Mouse (Mus musculus) midbrain, embryonic 15.5 days (tissue): ENCODE data around the gene Tle6. TPM values are rescaled to one million over a fixed set of nuclear protein-coding genes. Genes with fewer than 3 reads are reported as not detected.

Source experiments
- ATAC-seq: fragments of 200-750 bp; cut with Nextera tagmentation; replicated peaks from 2 replicates; pipeline ENCODE4 v1.8.0; 2017; ENCODE audit warnings: moderate TSS enrichment
- H3K27ac ChIP-seq: fragments of 300-500 bp; sonication (generic); 2 replicates; pipeline ENCODE4 v1.5.1; 2015; ENCODE audit warnings: mild to moderate bottlenecking, inconsistent platforms
- H3K27me3 ChIP-seq: fragments of 300-500 bp; sonication (generic); replicated peaks from 2 replicates; pipeline ENCODE4 v1.6.1; 2015; ENCODE audit warnings: inconsistent platforms
- H3K36me3 ChIP-seq: fragments of 300-500 bp; sonication (generic); replicated peaks from 2 replicates; pipeline ENCODE4 v1.6.1; 2015; ENCODE audit warnings: inconsistent platforms
- H3K4me1 ChIP-seq: fragments of 300-500 bp; sonication (generic); 2 replicates; pipeline ENCODE4 v1.6.1; 2015; ENCODE audit warnings: inconsistent platforms
- H3K4me2 ChIP-seq: fragments of 300-500 bp; sonication (generic); 2 replicates; pipeline ENCODE4 v1.6.1; 2015; ENCODE audit warnings: inconsistent platforms, mild to moderate bottlenecking, moderate library complexity
- H3K4me3 ChIP-seq: fragments of 300-500 bp; sonication (generic); 2 replicates; pipeline ENCODE4 v1.5.1; 2015; ENCODE audit warnings: mild to moderate bottlenecking, inconsistent platforms
- H3K9ac ChIP-seq: fragments of 300-500 bp; sonication (generic); 2 replicates; pipeline ENCODE4 v1.6.1; 2015; ENCODE audit warnings: mild to moderate bottlenecking, inconsistent platforms
- H3K9me3 ChIP-seq: fragments of 300-500 bp; sonication (generic); 2 replicates; pipeline ENCODE4 v1.6.1; 2016; ENCODE audit warnings: inconsistent platforms
- whole genome bisulfite sequencing: fragments of 180-500 bp; shearing (Covaris S2); methylation state at CpG from one replicate; pipeline ENCODE4 v1.1.7; 2015; ENCODE audit warnings: mixed read lengths; 5-methylcytosine and 5-hydroxymethylcytosine counted together
- polyA plus RNA-seq: library from polyadenylated mRNA; unstranded; fragments of >200 nt; fragmentation: Nextera tagmentation; extraction: Ambion mirVana; gene quantifications from 2 replicates; pipeline ENCODE4 v1.2.1, GENCODE M21; 2015

Tle6 gene
- polyA plus RNA-seq, 1 experiment from 2014 or later, result 6.7 TPM

DNA sequence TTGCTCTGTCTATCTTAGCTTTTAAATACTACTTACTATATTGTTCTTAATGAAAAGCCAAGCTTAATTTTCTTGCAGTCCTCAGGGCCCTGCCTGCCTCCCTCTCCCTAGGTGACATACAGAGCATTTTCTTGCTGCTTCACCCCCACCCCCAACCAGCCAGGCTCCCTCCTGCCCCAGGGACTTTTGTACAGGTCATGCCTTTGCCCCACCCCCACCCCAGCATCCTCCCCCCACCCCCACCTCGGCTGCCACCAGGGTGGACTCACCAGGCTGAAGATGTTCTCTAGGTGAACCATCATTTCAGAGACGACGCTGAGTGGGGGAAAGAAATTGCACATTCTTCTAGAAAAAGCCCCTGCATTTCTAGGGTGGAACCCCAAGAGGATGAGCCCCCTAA lies 2.5 kb downstream of the Tle6 start:
- no peak overlapping the region for H3K27ac ChIP-seq
- no peak overlapping the region for H3K9ac ChIP-seq
- H3K4me1 ChIP-seq, result peaks cover 60% of the 10 kb centered on the region
- WGBS, result 46% methylated on average over 3 of the region's 3 CpGs
- H3K9me3 ChIP-seq, result no peaks in the 10 kb centered on the region
- H3K27me3 ChIP-seq, result peaks cover 42% of the 10 kb centered on the region
- ATAC-seq, result no peak
- no peak overlapping the region for H3K4me2 ChIP-seq
- H3K4me3 ChIP-seq, result no peak overlapping the region
- no peaks in the 10 kb centered on the region for H3K36me3 ChIP-seq

DNA sequence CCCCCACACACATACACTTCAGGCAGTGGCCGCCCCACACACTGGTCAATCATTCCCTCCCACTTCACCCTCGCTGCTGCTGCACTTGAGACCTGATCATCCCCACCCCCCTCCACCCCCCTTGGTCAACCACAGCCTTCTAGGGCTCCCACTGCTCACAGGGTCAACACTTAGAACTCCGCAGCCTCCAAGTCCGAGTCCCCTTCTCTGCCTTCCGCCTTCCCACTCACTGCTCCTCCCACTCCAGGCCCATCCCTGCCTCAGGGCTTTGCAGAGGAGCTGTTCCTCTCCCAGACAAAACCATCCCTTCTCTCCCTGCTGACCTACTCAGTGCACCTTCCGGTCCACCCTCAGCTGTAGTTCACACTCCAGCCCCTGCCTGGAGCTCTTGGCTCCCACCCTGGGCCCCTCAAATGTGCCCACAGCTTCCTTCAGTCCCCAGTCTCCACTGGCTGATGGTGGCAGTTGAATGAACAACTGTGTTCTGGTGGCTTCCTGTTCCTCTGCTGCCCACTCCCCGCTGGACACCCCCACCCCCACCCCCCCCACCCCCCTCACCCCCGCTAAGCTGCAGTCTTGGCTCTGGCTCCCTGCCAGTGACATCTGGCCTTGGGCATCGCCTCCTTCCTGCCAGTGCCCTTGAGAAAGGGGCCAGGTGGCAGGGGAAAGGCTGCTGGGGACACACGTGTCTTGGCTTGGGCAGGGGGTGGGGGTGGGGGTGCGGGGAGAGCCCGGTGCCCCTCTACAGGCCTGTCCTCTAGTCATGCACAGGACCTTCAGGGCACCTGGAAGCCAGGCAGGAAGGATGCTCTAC lies 3.5 kb downstream of the Tle6 start:
- ATAC-seq, result no peak; the same call in 1 of the 2 replicates
- Histone ChIP-seq H3K27ac (peak overlapping the region; percentile 71), H3K27me3 (peaks cover 51% of the 10 kb centered on the region), H3K4me1 (peaks cover 54% of the 10 kb centered on the region), H3K4me3 (no peak overlapping the region), H3K4me2 (peak overlapping the region; percentile 39), H3K9ac (no peak overlapping the region), H3K36me3 (no peaks in the 10 kb centered on the region), H3K9me3 (no peaks in the 10 kb centered on the region)
- 6% methylated on average over 12 of the region's 12 CpGs for WGBS

DNA sequence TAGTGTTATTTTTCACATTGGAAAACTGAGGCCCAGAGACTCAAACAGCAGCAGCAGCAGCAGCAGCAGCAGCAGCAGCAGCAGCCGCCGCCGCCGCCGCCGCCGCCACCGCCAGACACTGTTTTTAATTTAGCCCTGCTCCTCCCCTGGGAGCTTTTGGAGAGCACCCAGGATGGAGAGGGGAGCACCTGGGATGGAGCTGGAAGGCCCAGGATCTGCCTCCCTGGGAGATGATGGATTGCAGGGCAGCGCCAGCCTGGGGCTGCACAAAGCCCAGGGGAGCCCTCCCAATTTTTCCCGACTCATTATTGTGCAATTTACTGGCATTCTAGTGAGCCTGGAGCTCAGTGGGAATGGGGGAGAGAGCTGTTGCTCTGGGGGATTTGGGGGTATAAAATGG lies 4.3 kb downstream of the Tle6 start:
- Histone ChIP-seq H3K27me3 (peaks cover 51% of the 10 kb centered on the region), H3K9me3 (no peaks in the 10 kb centered on the region), H3K9ac (no peak overlapping the region), H3K4me3 (no peak overlapping the region), H3K4me2 (peak overlapping the region; percentile 39), H3K27ac (peak overlapping the region; percentile 71; the same call in 1 of the 2 replicates), H3K36me3 (no peaks in the 10 kb centered on the region), H3K4me1 (peaks cover 51% of the 10 kb centered on the region)
- no peak for ATAC-seq
- WGBS, result 2% methylated on average over 10 of the region's 10 CpGs

DNA sequence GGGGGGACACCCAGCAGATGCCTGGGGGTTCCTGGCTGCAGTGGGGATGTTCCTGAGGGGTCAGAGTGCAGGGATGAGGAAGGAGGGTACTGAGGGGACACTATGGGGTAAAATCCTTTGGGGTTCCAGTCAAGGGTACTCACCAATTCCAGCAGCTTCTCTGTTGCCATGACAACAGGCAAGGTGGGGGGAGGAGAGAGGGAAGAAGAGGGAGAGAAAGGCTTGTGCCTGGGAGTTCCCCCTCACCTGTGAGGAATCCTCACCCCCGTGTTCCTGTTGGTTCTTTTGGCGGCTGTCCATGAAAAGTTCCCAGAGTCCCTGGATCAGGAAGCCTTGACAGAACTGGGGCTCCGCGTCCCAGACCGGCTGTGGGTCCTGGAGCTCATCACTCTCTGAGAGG lies 5.3 kb downstream of the Tle6 start:
- WGBS, result 39% methylated on average over 5 of the region's 5 CpGs
- no peak overlapping the region for H3K4me2 ChIP-seq
- no peaks in the 10 kb centered on the region for H3K36me3 ChIP-seq
- no peak overlapping the region for H3K27ac ChIP-seq
- H3K27me3 ChIP-seq, result peaks cover 51% of the 10 kb centered on the region
- ATAC-seq, result no peak
- no peak overlapping the region for H3K9ac ChIP-seq
- H3K4me3 ChIP-seq, result no peak overlapping the region
- H3K9me3 ChIP-seq, result no peaks in the 10 kb centered on the region
- peaks cover 41% of the 10 kb centered on the region for H3K4me1 ChIP-seq

DNA sequence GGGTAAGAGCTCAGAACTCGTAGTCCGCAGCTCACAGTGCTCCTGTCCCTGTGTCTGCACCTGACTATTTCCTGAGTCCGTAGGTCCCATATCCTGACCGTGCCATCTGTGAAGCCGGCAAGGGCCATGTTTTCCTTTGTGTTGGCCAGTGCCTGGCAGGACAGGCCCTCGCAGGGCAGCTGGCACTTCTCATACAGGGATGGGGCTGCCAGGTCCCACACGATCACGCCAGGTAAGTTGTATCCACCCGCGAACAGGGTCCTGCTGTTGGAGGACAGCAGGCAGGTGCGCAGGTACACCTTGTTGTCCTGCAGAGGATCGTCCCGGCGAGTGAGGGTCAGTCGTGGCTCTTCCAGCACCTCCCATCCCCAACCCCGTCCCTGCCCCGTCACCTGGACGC lies 6.9 kb downstream of the Tle6 start:
- H3K9me3 ChIP-seq, result no peaks in the 10 kb centered on the region
- H3K36me3 ChIP-seq, result no peaks in the 10 kb centered on the region
- no peak overlapping the region for H3K9ac ChIP-seq
- H3K27me3 ChIP-seq, result peaks cover 36% of the 10 kb centered on the region
- ATAC-seq, result no peak
- no peak overlapping the region for H3K4me3 ChIP-seq
- WGBS, result 79% methylated on average over 18 of the region's 18 CpGs
- H3K27ac ChIP-seq, result no peak overlapping the region
- no peak overlapping the region for H3K4me2 ChIP-seq
- H3K4me1 ChIP-seq, result peaks cover 35% of the 10 kb centered on the region

DNA sequence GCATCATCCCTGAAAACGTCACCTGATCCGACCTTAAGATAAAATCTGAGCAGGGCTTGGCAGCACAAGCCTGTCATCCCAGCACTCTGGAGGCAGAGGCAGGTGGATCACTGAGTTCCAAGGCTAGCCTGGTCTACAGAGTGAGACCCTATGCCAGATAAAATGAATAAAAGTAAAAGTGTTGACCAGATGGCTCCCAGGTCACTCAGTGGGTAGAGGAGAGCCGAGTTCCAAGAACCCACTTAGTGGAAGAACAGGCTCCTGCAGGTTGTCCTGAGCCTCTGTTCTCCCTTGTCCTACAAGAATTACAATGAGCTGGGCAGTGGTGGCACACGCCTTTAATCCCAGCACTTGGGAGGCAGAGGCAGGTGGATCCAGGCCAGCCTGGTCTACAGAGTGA lies 7.7 kb downstream of the Tle6 start:
- Histone ChIP-seq H3K4me2 (no peak overlapping the region), H3K27ac (no peak overlapping the region), H3K27me3 (peaks cover 33% of the 10 kb centered on the region), H3K9ac (no peak overlapping the region), H3K4me1 (peaks cover 34% of the 10 kb centered on the region), H3K4me3 (no peak overlapping the region), H3K9me3 (no peaks in the 10 kb centered on the region), H3K36me3 (no peaks in the 10 kb centered on the region)
- no peak for ATAC-seq
- WGBS, result 66% methylated on average over 4 of the region's 4 CpGs

DNA sequence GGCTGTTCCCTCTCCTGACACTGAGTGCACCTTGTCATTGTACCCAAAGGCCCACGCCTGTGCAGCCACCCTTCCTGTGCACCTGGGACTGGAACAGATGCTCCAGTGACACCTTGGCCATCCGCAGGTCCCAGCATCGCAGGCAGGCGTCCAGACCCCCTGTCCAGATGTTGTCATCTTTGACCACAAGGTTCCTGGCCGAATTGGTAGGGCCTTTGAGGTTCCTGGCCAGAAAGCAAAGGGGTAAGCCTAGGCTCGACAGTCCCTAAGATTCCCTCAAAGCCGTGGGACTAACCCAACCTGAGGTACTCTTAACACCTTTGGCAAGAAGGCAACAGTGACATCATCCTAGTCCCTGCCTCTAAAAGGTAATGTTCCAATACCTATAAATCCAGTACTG lies 8.2 kb downstream of the Tle6 start:
- Histone ChIP-seq H3K9me3 (no peaks in the 10 kb centered on the region), H3K27ac (no peak overlapping the region), H3K4me2 (no peak overlapping the region), H3K4me3 (no peak overlapping the region), H3K4me1 (peaks cover 28% of the 10 kb centered on the region), H3K9ac (no peak overlapping the region), H3K27me3 (peaks cover 36% of the 10 kb centered on the region), H3K36me3 (no peaks in the 10 kb centered on the region)
- 85% methylated on average over 7 of the region's 7 CpGs for WGBS
- no peak for ATAC-seq

DNA sequence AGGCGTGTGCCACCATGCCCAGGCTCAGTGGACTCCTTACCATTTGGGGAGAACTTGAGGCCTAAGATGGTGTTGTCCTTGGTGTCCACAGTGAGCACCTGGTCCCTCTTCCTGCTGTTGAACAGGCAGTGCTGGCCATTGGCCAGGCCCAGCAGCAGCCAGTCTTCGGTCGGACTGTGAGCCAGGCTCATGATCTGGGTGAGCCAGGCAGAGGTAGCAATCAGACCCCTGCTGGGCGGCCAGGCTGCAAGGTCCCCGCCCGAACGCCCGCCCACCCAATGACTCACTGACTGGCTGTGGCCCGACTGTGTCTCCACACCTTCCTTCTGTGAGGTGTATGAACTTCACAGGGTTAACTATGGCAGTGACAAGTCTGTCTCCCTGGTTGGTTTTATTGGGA lies 9.0 kb downstream of the Tle6 start:
- ATAC-seq, result no peak
- Histone ChIP-seq H3K27ac (no peak overlapping the region), H3K9ac (no peak overlapping the region), H3K27me3 (peaks cover 38% of the 10 kb centered on the region), H3K4me1 (peaks cover 20% of the 10 kb centered on the region), H3K36me3 (no peaks in the 10 kb centered on the region), H3K4me2 (no peak overlapping the region), H3K9me3 (no peaks in the 10 kb centered on the region), H3K4me3 (no peak overlapping the region)
- 76% methylated on average over 9 of the region's 9 CpGs for WGBS

DNA sequence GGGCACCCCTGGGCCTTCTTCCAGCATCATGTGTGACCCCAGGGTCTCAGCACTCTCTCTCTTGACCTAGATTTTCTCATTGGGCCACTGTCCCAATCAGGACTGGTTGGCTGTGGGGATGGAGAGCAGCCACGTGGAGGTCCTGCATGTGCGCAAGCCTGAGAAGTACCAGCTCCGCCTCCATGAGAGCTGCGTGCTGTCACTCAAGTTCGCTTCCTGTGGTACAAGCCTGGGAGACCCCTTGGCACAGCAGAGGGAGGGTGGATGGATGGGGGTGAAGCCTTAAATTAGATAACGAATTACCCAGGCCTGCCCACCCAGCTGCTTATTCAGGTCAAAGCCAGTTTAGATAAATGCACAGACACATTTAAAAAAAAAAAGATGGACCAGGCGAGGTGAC lies 12.1 kb downstream of the Tle6 start:
- Histone ChIP-seq H3K9ac (no peak overlapping the region), H3K9me3 (no peaks in the 10 kb centered on the region; the same call in 1 of the 2 replicates), H3K4me2 (no peak overlapping the region), H3K27ac (no peak overlapping the region), H3K36me3 (0 out of 2 replicates have a peak, but pooled peaks cover 3% of the 10 kb centered on the region), H3K4me1 (no peaks in the 10 kb centered on the region), H3K27me3 (peaks cover 22% of the 10 kb centered on the region), H3K4me3 (no peak overlapping the region)
- ATAC-seq, result no peak
- 77% methylated on average over 7 of the region's 7 CpGs for WGBS

DNA sequence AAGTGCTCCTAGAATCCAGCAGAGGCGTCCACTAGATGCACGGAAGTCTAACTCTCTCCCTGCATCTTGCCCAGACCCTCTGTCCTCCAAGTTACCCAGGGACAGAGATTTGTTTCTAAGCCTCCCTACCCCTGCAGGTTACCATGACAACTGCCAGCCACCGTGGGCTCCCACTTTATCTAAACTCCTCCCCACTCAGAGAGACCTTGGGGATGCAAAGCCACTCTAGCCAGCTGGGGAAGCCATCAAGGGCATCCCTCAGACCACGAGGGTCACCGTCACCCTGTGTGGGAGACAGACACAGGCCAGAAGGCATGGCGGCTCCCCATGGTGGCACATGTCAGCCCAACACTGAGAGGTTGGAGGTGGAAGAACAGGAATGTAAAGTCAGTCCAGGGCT lies 17.5 kb downstream of the Tle6 start:
- Histone ChIP-seq H3K9ac (no peak overlapping the region), H3K27me3 (peaks cover 51% of the 10 kb centered on the region), H3K4me3 (no peak overlapping the region), H3K36me3 (0 out of 2 replicates have a peak, but pooled peaks cover 3% of the 10 kb centered on the region), H3K4me1 (0 out of 2 replicates have a peak, but pooled peaks cover 5% of the 10 kb centered on the region), H3K4me2 (no peak overlapping the region), H3K27ac (no peak overlapping the region), H3K9me3 (no peaks in the 10 kb centered on the region; the same call in 1 of the 2 replicates)
- WGBS, result 37% methylated on average over 6 of the region's 6 CpGs
- ATAC-seq, result no peak

DNA sequence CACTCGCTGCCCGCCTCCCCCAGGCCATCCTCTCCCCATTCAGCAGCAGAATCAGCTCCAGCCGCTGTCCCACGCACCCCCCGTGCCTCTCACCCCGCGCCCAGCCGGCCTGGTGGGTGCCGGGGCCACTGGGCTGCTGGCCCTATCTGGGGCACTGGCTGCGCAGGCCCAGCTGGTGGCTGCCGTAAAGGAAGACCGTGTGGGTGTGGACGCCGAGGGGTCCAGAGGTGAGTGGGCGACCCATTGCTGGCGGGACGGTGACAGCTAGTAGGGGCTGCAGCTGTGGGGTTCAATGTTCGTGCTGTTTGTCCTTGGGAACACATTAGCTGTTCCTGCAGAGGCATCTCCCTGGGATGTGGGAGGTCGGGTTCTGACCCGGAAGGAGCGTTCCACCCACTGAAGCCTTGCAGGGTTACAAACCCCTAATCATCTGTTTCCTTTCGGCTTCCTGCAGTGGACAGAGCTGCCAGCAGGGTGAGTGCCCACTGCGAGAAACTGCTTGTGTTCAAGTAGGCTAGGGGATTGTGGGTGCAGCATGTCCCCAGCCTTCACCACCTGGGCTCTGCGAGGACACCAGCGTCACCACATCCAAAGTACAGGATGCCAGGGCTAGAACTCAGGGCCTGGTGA lies 20.3 kb downstream of the Tle6 start:
- Histone ChIP-seq H3K9ac (no peak overlapping the region), H3K4me1 (peaks cover 13% of the 10 kb centered on the region), H3K9me3 (no peaks in the 10 kb centered on the region; the same call in 1 of the 2 replicates), H3K36me3 (0 out of 2 replicates have a peak, but pooled peaks cover 3% of the 10 kb centered on the region), H3K27ac (no peak overlapping the region), H3K27me3 (peaks cover 70% of the 10 kb centered on the region), H3K4me3 (no peak overlapping the region), H3K4me2 (no peak overlapping the region)
- 67% methylated on average over 25 of the region's 25 CpGs for WGBS
- ATAC-seq, result no peak

DNA sequence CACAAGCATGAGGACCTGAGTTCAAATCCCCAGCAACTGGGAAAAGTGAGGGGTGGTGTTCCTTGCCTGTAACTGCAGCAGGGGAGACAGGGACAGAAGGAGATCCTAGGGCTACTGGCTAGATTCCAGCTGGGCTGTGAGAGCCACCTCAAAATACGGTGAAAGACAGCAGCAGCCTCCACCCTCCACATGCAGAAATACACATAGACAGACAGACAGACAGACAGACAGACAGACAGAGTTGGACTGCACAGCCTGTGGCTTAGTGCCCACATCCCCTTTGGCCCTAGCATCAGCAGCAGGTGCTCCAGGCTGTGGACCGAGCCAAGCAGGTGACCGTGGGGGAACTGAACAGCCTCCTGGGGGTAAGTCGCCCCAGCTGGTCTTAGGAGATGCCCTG lies 20.9 kb downstream of the Tle6 start:
- Histone ChIP-seq H3K9ac (no peak overlapping the region), H3K9me3 (no peaks in the 10 kb centered on the region), H3K4me1 (peaks cover 19% of the 10 kb centered on the region), H3K4me2 (no peak overlapping the region), H3K27me3 (peaks cover 70% of the 10 kb centered on the region), H3K27ac (no peak overlapping the region), H3K4me3 (no peak overlapping the region), H3K36me3 (no peaks in the 10 kb centered on the region)
- WGBS, result 61% methylated on average over 4 of the region's 4 CpGs
- no peak for ATAC-seq
